Mouse (Mus musculus): ENCODE results near the gene Zfp715.

DNA sequence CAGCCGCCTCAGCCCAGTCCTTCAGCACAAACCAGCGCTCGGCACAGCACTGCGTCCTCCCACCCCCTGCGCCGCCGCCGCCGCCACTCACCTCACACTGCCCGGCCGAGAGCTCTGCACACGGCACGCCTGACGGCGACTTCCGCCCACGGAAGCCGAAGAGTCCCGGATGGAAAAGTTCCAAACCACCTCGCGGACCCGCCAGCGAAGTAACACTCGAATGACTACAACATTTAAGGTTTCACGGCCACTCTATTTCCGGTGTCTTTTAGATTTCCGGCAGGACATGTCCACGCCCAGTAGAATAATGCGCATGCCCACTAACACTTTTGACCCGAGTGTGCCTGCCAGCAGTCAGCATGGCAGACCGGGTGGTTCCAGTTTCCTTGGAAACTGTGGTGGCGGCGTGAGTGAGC lies at the start of gene Zfp715:
- TF ChIP-seq GATA1 (IDR thresholded peaks at IDR 0.05; ENCODE audit: borderline replicate concordance, low read length) (no peak), FLI1 (IDR thresholded peaks at IDR 0.05; ENCODE audit: low read length) (peak; percentile 64; the same call in 1 of the 2 replicates)
